Mouse (Mus musculus) cerebellum, adult 2 months (tissue): ENCODE results near the gene Acrbp. TPM values are rescaled to one million over a fixed set of nuclear protein-coding genes. Genes with fewer than 3 reads are reported as not detected.

Experiments used
- DNase-seq, 2 experiments: peaks; one replicate each; pipeline ENCODE4 v3.0.0; 2021
- H3K27ac ChIP-seq: fragments of 200-500 bp; 2 replicates; pipeline ENCODE4 v1.5.1; 2012; ENCODE audit warnings: low read length, control low read depth, inconsistent platforms; ENCODE audit not compliant: insufficient read depth
- H3K27me3 ChIP-seq: fragments of 200-500 bp; 2 replicates; pipeline ENCODE4 v1.6.1; 2012; ENCODE audit warnings: inconsistent platforms, mild to moderate bottlenecking, low read length, moderate library complexity; ENCODE audit not compliant: control insufficient read depth, insufficient read depth
- H3K4me1 ChIP-seq: fragments of 200-500 bp; 2 replicates; pipeline ENCODE4 v1.6.1; 2011; ENCODE audit warnings: low read length; ENCODE audit not compliant: control insufficient read depth, insufficient read depth
- H3K4me3 ChIP-seq: fragments of 200-500 bp; replicated peaks from 2 replicates; pipeline ENCODE3; 2011; ENCODE audit warnings: mild to moderate bottlenecking, low read depth, low read length, control low read depth; ENCODE audit not compliant: insufficient read depth
- CTCF ChIP-seq: fragments of 200-500 bp; IDR thresholded peaks from 2 replicates; pipeline ENCODE4 v1.5.1; 2011; ENCODE audit warnings: low read depth, mild to moderate bottlenecking, control low read depth, low read length, moderate library complexity, borderline replicate concordance; ENCODE audit not compliant: insufficient read depth
- POLR2A ChIP-seq: fragments of 200-500 bp; IDR thresholded peaks from 2 replicates; pipeline ENCODE4 v1.6.1; 2011; ENCODE audit warnings: low read length, control low read depth, borderline replicate concordance; ENCODE audit not compliant: insufficient read depth
- WGBS: fragments of 180-500 bp; shearing (Covaris S2); methylation state at CpG from one replicate; pipeline ENCODE4 v1.1.7; 2018; 5-methylcytosine and 5-hydroxymethylcytosine counted together
- polyA plus RNA-seq: library from polyadenylated mRNA; depleted of rRNA; stranded (reverse); fragments of >200 nt; gene quantifications from 2 replicates; pipeline ENCODE4 v1.2.3, GENCODE M21; 2012; rRNA removed

Gene Acrbp
- polyA plus RNA-seq: 23.7 and 24.8 TPM in 2 replicates

- H3K4me3 ChIP-seq: no peak within 1 kb of the TSS
- DNase-seq: no peak
- H3K27me3 ChIP-seq: no peaks in the 10 kb centered on the region
- no peak for TF ChIP-seq CTCF
- no peak for TF ChIP-seq POLR2A
- WGBS: 51% methylated on average over 20 of the region's 20 CpGs
- H3K27ac ChIP-seq: no peak within 1 kb of the TSS
- H3K4me1 ChIP-seq: 0 out of 2 replicates have a peak, but pooled peaks cover 4% of the 10 kb centered on the region
Observed at GRCm38 (mm10) chr6:125049678-125050077, at the start of gene Acrbp. TSS of gene Acrbp (plus strand) at chr6:125049689.

- H3K4me1 ChIP-seq: 0 out of 2 replicates have a peak, but pooled peaks cover 4% of the 10 kb centered on the region
- no peak for DNase-seq
- TF ChIP-seq CTCF (no peak), POLR2A (no peak)
- no peak overlapping the region for H3K4me3 ChIP-seq
- no peak overlapping the region for H3K27ac ChIP-seq
- WGBS: 37% methylated on average over 3 of the region's 3 CpGs
- H3K27me3 ChIP-seq: no peaks in the 10 kb centered on the region
Observed at GRCm38 (mm10) chr6:125003706-125004105, 45.8 kb upstream of the Acrbp start.

DNA sequence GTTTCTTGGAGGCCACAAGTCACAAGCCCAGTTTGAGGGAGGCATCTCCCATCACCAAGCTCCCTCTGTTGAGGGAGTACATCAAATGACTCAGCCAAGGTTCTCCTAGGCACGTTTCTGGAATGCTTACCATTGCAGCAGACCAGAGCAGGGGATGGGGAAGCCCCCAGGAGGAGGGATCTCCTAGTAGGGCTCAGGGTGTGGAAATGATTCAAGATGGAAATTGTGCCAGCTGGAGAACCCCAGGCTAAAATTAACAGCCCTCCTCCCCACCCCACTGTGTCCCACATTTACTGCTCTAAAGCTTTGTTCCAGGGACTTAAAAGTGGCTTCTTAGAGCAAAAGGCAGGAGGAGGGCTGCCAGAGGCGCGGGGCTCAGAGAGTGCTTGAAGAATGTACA is 44.4 kb upstream of the Acrbp start:
- no peaks in the 10 kb centered on the region for H3K4me1 ChIP-seq
- 47% methylated on average over 3 of the region's 3 CpGs for WGBS
- no peak overlapping the region for H3K27ac ChIP-seq
- no peak for DNase-seq
- TF ChIP-seq CTCF (no peak), POLR2A (no peak)
- no peak overlapping the region for H3K4me3 ChIP-seq
- no peaks in the 10 kb centered on the region for H3K27me3 ChIP-seq

DNA sequence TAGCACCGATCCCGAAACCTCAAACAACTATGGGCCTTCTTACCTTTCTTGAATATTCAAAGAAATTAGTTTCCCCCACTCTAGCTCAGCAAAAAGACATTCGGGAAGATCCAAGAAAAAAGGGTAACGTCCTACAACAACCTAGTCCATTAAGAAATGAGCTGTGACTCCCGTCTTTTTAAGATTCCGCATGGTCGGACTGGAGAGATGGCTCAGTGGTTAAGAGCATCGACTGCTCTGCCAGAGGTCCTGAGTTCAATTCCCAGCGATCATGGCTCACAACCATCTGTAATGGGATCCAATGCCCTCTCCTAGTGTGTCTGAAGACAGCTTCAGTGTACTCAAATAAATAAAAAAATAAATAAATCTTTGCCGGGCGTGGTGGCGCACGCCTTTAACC is 41.4 kb upstream of the Acrbp start:
- no peaks in the 10 kb centered on the region; the same call in 1 of the 2 replicates for H3K4me1 ChIP-seq
- WGBS: 40% methylated on average over 13 of the region's 13 CpGs
- H3K27ac ChIP-seq: no peak overlapping the region
- TF ChIP-seq CTCF: no peak
- TF ChIP-seq POLR2A: no peak
- peak overlapping the region; percentile 78 for H3K4me3 ChIP-seq
- no peaks in the 10 kb centered on the region for H3K27me3 ChIP-seq
- no peak for DNase-seq

DNA sequence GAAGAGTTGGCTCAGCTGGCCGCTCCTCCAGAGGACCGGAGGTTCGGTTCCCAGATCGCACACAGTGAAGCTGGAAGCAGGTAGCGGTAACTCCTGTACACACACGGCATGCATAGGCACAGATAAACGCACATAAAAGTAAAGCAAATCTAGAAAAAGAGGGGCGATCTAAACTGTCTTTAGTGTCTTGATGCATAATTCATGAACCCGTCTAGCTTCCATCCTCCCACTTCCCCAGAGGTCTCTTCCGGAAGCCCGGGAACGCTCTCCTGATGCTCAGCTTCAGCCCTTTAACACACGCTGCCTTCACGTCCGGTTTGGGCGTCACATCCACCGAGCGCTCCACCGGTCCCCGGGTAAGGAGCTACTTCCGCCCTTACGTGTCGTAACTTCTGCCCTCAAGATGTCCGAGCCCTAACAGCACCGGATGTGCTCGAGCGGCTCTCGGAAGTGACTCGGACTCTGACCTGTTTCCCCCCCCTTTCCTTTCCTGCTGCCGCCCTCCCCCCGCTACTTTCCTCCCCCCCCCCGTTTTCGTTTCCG is 40.8 kb upstream of the Acrbp start:
- TF ChIP-seq CTCF (no peak), POLR2A (peak; percentile 78; the same call in 1 of the 2 replicates)
- Histone ChIP-seq H3K27me3 (no peaks in the 10 kb centered on the region), H3K4me1 (no peaks in the 10 kb centered on the region; the same call in 1 of the 2 replicates), H3K27ac (peak overlapping the region; percentile 34; the same call in 1 of the 2 replicates), H3K4me3 (peak overlapping the region; percentile 78)
- DNase-seq: peak; percentile 98 to 100
- WGBS: under 1% methylated on average over 33 of the region's 34 CpGs

DNA sequence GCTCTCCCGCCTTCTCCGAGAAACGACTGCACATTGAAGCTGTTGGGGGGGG is 40.5 kb upstream of the Acrbp start, which contains the start of gene Zfp384:
Gene Zfp384 (plus strand): TSS at position 17 of the 52 bp plus-strand sequence.
- DNase-seq: no peak
- H3K27ac ChIP-seq: peak within 1 kb of the TSS; percentile 98
- 5% methylated on average over 3 of the region's 3 CpGs for WGBS
- no peaks in the 10 kb centered on the region; the same call in 1 of the 2 replicates for H3K4me1 ChIP-seq
- peak within 1 kb of the TSS; percentile 78 for H3K4me3 ChIP-seq
- H3K27me3 ChIP-seq: no peaks in the 10 kb centered on the region
- TF ChIP-seq CTCF (no peak), POLR2A (no peak)

DNA sequence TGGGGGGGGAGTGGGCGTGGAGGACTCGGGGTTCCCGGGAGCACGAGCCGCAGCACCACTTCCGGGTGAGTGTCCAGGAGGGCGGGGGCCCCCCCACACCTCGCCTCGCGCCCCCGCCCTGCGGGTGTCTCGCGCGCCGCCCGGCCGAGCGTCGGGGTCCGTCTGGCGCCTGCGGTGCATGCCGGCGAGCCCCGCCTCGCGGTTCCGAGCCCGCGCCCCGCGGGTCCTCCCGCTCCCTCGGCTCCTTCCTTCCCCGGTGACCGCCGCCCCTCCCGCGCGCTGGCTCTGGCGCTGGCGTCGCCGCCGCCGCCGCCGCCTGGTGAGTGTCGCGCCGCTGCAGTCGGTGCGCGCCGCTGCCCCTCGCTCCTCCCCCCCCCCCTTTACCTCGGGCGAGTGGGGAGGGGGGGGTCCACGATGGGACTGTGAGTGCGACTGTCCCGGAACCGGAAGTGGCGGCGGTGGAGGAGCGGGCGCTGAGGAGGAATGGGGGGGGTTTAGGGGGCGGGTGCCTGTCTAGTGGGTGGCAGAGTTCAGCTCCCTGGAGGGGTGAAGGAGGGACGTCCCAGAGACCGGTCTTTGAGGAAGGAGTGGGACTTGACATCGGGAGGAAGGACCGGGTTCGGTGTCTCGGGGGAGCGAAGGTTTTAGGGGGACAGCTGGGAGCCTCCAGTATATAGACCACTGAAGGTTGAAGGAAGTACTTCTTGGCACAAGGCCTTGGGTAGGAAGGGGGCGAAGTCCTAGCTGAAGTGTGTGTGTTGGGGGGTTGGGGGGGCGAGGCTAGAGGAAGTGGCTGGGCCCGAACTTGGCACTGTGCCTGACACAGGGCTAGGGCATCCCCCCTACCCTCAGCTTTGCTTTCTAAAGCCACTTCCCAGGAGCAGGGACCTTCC is 40.1 kb upstream of the Acrbp start:
- TF ChIP-seq CTCF: no peak
- no peak; the same call in 1 of the 2 replicates for TF ChIP-seq POLR2A
- Histone ChIP-seq H3K27ac (peak overlapping the region; percentile 98), H3K4me3 (peak overlapping the region; percentile 78), H3K4me1 (no peaks in the 10 kb centered on the region; the same call in 1 of the 2 replicates), H3K27me3 (no peaks in the 10 kb centered on the region)
- WGBS: under 1% methylated on average over 78 of the region's 78 CpGs
- peak; percentile 78 to 84 for DNase-seq

- Histone ChIP-seq H3K27me3 (no peaks in the 10 kb centered on the region), H3K4me3 (no peak overlapping the region), H3K4me1 (no peaks in the 10 kb centered on the region), H3K27ac (no peak overlapping the region)
- 97% methylated on average over 3 of the region's 3 CpGs for WGBS
- no peak for TF ChIP-seq POLR2A
- TF ChIP-seq CTCF: no peak
- DNase-seq: no peak
Observed at GRCm38 (mm10) chr6:125017682-125018081, 31.8 kb upstream of the Acrbp start.
